Mouse (Mus musculus) neural tube, embryonic 11.5 days (tissue): Measurements from ENCODE around the gene Urad. TPM values are rescaled to one million over a fixed set of nuclear protein-coding genes. Genes with fewer than 3 reads are reported as not detected.

Experiments used
- ATAC-seq: fragments of 200-750 bp; cut with Nextera tagmentation; 2 replicates; pipeline ENCODE4 v1.8.0; 2017; ENCODE audit warnings: moderate number of reproducible peaks, mild to moderate bottlenecking, moderate TSS enrichment, moderate library complexity; ENCODE audit not compliant: insufficient read depth, low FRiP score, low TSS enrichment
- DNase-seq: peaks from one replicate; pipeline ENCODE4 v3.0.0-alpha.2; 2015; ENCODE audit warnings: low spot score
- H3K27ac ChIP-seq: fragments of 300-500 bp; sonication (generic); 2 replicates; pipeline ENCODE4 v1.5.1; 2014; ENCODE audit warnings: low read depth, mild to moderate bottlenecking, low read length
- H3K27me3 ChIP-seq: fragments of 300-500 bp; sonication (generic); 2 replicates; pipeline ENCODE4 v1.6.1; 2014; ENCODE audit warnings: mild to moderate bottlenecking, low read length, mixed read lengths; ENCODE audit not compliant: control insufficient read depth, insufficient read depth
- H3K36me3 ChIP-seq: fragments of 300-500 bp; sonication (generic); 2 replicates; pipeline ENCODE4 v1.6.1; 2014; ENCODE audit warnings: mild to moderate bottlenecking, low read length, moderate library complexity, mixed read lengths; ENCODE audit not compliant: control insufficient read depth, insufficient read depth
- H3K4me1 ChIP-seq: fragments of 300-500 bp; sonication (generic); 2 replicates; pipeline ENCODE4 v1.6.1; 2014; ENCODE audit warnings: low read length, mixed read lengths; ENCODE audit not compliant: control insufficient read depth, insufficient read depth
- H3K4me2 ChIP-seq: fragments of 300-500 bp; sonication (generic); 2 replicates; pipeline ENCODE4 v1.6.1; 2014; ENCODE audit warnings: low read depth, mild to moderate bottlenecking, moderate library complexity
- H3K4me3 ChIP-seq: fragments of 300-500 bp; sonication (generic); 2 replicates; pipeline ENCODE4 v1.5.1; 2014; ENCODE audit warnings: low read depth, low read length
- H3K9ac ChIP-seq: fragments of 300-500 bp; sonication (generic); 2 replicates; pipeline ENCODE4 v1.6.1; 2014; ENCODE audit warnings: mild to moderate bottlenecking, low read length
- H3K9me3 ChIP-seq: fragments of 300-500 bp; sonication (generic); 2 replicates; pipeline ENCODE4 v1.6.1; 2016; ENCODE audit warnings: low read length; ENCODE audit not compliant: control insufficient read depth
- WGBS: fragments of 180-500 bp; shearing (Covaris S2); extraction: QIAGEN DNeasy Blood & Tissue Kit; methylation state at CpG from one replicate; pipeline ENCODE4 v1.1.7; 2014; 5-methylcytosine and 5-hydroxymethylcytosine counted together
- polyA plus RNA-seq: library from polyadenylated mRNA; unstranded; fragments of >200 nt; fragmentation: Nextera tagmentation; extraction: Ambion mirVana; gene quantifications from 2 replicates; pipeline ENCODE4 v1.2.1, GENCODE M21; 2014

Urad gene
- polyA plus RNA-seq, 1 experiment from 2014 or later, result not detected

DNA sequence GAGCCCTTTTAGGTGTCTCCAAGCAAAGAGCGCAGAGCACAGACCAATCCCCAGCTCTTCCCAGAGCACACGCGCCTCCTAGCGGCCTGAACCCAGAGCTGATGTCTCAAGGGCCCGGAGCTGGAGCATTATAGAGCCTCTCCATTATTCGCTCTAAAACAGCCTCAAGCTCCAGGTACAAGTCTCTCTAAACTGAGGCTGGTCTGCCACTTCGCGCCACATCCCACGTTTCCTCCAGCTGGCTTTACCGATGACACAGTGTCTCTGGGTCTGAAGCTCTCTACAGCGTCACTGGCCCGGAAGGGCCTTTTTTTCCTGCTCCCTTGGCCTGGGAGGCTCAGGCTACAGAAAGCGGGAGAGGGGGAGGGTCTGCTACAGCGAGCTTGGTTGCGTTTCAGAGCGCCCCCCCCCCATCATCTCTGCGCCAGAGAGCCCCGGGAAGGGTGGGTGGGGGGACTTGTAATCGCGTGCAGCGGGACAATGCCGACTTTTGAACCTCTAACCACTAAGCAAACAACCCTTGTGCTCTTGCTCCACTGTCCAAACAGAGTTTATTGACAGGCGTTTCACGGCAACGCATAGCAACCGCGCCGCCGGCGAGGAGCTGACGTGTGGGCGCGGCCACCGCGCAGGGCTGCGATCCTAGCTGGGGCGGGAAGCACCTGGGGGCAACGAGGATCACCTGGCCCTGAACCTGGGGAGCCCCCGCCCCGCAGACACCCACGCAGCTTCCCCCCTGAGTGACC is 22.8 kb downstream of the Urad start:
- peak; percentile 72 for ATAC-seq
- no peaks in the 10 kb centered on the region; the same call in 1 of the 2 replicates for H3K4me1 ChIP-seq
- H3K4me3 ChIP-seq, result 0 out of 2 replicates have a peak overlapping the region, but pooled peaks have one; percentile 6
- no peaks in the 10 kb centered on the region for H3K36me3 ChIP-seq
- H3K9ac ChIP-seq, result no peak overlapping the region
- H3K27me3 ChIP-seq, result peaks cover 77% of the 10 kb centered on the region
- peak overlapping the region; percentile 37 for H3K4me2 ChIP-seq
- H3K9me3 ChIP-seq, result no peaks in the 10 kb centered on the region
- no peak overlapping the region for H3K27ac ChIP-seq
- DNase-seq, result peak; percentile 87
- under 1% methylated on average over 41 of the region's 41 CpGs for WGBS

DNA sequence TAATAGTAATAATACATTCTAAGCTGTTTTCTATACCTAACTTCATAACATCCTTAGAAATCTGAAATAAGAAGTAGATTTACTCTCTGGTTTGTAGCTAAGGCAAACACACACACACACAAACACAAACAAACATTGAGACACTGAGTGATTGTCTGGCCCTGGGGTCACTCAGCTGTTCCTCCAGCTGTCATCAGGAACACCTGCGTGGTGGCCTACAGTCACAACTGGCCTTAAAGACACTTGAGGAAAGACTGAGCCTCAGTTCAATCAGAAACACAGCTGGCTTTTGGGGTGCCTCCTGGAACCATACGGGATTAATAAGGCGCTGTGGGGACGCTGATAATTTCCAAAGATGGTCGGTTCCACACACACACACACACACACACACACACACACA is 25.0 kb downstream of the Urad start:
- Histone ChIP-seq H3K4me3 (no peak overlapping the region), H3K9me3 (no peaks in the 10 kb centered on the region), H3K36me3 (no peaks in the 10 kb centered on the region), H3K4me2 (no peak overlapping the region), H3K27ac (no peak overlapping the region), H3K27me3 (peaks cover 66% of the 10 kb centered on the region), H3K4me1 (no peaks in the 10 kb centered on the region; the same call in 1 of the 2 replicates), H3K9ac (no peak overlapping the region)
- no peak for DNase-seq
- 72% methylated on average over 5 of the region's 5 CpGs for WGBS
- no peak for ATAC-seq

DNA sequence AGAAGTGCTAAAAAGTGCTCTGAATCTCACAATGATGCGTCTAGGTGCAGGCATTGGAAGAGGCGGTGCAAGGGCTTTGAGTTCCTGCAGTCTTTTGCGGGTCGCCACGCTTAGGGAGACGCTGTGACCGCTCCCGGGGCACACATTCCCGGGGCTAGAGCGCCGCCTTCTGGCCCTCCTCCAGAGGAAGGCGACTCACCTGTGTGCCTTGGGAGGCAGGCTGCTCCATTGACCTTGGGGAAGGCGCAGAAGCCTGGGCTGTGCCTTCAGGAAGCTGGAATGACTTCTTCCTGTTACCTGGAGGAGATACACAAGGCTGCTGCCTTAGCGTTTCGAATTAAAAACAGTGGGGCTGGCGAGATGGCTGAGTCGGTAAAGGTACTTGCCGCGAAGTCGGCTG is 28.1 kb downstream of the Urad start:
- Histone ChIP-seq H3K27me3 (peaks cover 35% of the 10 kb centered on the region), H3K36me3 (no peaks in the 10 kb centered on the region), H3K4me1 (no peaks in the 10 kb centered on the region; the same call in 1 of the 2 replicates), H3K9ac (no peak overlapping the region), H3K9me3 (no peaks in the 10 kb centered on the region), H3K4me2 (no peak overlapping the region), H3K4me3 (no peak overlapping the region), H3K27ac (no peak overlapping the region)
- DNase-seq, result peak; percentile 61
- WGBS, result 24% methylated on average over 20 of the region's 20 CpGs
- no peak for ATAC-seq

DNA sequence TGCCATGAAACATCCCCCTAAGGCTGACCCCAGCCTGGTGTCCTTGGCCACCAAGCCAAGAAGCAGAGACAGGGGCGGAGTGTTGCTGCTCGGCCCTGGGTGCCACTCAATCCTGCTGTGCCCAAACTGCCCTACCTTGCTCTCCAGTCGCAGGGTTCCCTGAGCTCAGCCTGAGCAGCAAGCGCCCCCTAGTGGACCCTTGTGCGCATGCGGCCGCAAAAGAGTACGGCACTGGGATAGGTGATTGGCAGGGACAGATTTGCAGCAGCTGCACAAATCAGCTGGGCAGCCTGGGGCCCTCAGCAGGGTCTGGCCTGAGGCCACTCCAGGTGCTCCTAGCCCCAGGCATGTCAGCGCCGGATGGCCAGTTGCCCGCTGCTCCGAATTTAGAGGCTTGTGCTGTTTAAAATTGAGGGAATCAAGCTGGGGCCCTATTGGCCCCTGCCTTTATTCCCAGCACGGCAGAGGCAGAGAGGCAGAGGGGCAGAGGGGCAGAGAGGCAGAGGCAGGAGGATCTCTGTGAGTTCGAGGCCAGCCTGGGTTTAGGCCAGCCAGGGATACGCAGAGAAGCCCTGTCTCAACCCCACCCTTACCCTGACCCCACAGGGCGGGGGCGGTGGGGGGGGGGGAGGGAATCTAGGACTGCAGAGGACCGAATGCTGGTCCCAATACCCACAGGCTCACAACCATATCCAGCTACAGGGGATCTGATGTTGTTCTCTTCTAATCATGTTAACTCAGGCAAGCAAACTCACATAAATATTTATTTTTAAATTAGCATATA is 28.9 kb downstream of the Urad start:
- 20% methylated on average over 17 of the region's 18 CpGs for WGBS
- DNase-seq, result peak; percentile 87

DNA sequence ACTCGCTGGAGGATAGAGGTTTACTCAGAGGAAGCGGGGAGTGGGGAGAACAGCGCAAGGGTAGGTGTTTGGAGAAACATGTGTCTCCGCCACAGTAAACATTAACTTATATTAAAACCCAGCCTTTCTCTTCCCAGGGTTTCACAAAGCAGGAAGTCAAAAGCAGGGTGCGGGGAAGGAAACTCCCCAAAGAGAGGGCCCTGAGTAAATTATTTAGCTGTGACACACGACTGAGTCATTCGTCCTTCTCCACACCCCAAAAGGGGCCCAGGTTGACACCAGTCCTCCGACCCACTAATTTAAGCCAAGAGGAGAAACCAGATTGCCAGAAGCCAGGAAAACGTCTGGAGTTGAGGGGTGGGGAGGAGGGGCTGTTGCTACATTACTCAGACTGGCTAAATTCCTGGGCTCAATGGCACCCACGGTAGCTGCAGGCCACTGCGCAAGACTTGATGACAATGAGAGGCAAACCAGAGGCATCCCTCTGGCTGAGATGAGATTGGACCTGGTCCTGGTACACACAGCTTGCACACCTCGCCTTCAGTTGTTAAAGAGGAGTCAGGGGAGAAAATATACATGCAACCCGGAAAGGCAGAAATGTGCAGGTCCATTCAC is 29.6 kb downstream of the Urad start:
- Histone ChIP-seq H3K4me2 (no peak overlapping the region), H3K9ac (no peak overlapping the region), H3K9me3 (no peaks in the 10 kb centered on the region), H3K36me3 (no peaks in the 10 kb centered on the region), H3K27ac (no peak overlapping the region), H3K4me3 (no peak overlapping the region), H3K27me3 (peaks cover 23% of the 10 kb centered on the region), H3K4me1 (no peaks in the 10 kb centered on the region; the same call in 1 of the 2 replicates)
- DNase-seq (no peak), ATAC-seq (no peak)
- WGBS, result 45% methylated on average over 13 of the region's 13 CpGs

More for the DNA sequence above, 28.9 kb downstream of the Urad start:
- Histone ChIP-seq H3K9me3 (no peaks in the 10 kb centered on the region), H3K9ac (no peak overlapping the region), H3K27ac (no peak overlapping the region), H3K4me2 (no peak overlapping the region), H3K4me1 (no peaks in the 10 kb centered on the region; the same call in 1 of the 2 replicates), H3K36me3 (no peaks in the 10 kb centered on the region), H3K27me3 (peaks cover 28% of the 10 kb centered on the region), H3K4me3 (no peak overlapping the region)
- peak; percentile 80; the same call in 1 of the 2 replicates for ATAC-seq

DNA sequence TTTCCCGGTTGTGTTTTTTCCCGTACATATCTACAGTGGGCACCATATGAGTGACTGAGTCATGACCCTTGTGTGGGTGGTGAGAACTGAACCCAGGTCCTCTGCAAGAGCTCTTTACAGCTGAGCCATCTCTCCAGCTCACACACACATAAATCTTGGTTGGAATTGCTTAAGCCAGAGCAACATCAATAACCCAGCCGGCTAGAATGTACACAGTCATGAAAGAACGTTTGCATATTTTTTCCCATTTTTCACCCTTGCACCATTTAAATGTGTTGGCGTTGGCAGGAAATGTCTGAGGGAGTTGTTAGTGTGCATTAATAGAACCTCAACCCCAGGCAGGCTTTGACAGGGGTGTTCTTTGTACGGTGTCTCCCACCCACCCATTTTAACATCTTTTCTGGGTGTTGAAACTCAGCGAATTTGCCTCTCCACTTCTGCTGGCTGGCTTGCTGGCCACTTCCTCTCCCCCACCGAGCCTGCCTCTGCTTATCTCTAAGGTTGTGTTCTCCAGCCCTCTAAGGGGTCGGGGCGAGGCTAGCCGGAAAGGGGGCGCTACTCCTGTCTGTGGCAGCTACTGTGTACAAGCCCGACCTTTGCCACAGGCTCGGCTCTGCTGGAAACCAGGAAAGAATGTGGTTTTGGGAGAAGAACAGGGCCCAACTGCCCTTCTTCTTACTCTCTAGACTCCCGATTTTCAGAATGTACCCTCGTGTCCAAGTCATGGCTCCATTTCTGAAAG is 30.3 kb downstream of the Urad start:
- H3K9ac ChIP-seq, result no peak overlapping the region
- DNase-seq, result no peak
- peaks cover 22% of the 10 kb centered on the region for H3K27me3 ChIP-seq

DNA sequence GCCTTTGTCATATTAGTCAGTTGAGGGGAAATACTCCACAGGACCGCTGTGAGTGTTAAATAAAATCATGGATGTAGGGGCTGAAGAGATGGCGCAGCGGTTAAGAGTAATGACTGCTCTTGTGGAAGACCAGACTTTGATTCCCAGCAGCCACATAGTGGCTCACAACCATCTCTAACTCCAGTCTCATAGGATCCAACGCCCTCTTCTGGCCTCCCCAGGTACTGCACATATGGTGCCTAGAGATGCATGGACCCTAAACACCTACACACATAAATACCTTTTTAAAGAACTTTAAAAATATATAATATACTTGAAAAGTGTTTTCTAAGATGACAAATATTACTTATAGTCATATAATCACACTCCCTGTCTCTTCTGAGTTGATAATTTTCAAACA is 37.9 kb downstream of the Urad start:
- peaks cover 14% of the 10 kb centered on the region for H3K27me3 ChIP-seq
- no peak overlapping the region for H3K4me2 ChIP-seq
- no peak overlapping the region for H3K4me3 ChIP-seq
- no peak for ATAC-seq
- 73% methylated on average over 4 of the region's 4 CpGs for WGBS
- H3K9me3 ChIP-seq, result no peaks in the 10 kb centered on the region
- no peak overlapping the region for H3K9ac ChIP-seq
- H3K4me1 ChIP-seq, result no peaks in the 10 kb centered on the region
- H3K36me3 ChIP-seq, result no peaks in the 10 kb centered on the region
- no peak for DNase-seq
- H3K27ac ChIP-seq, result no peak overlapping the region

More for the DNA sequence above, 30.3 kb downstream of the Urad start:
- no peak overlapping the region for H3K4me2 ChIP-seq
- H3K4me1 ChIP-seq, result no peaks in the 10 kb centered on the region; the same call in 1 of the 2 replicates
- H3K27ac ChIP-seq, result no peak overlapping the region
- H3K4me3 ChIP-seq, result no peak overlapping the region
- no peaks in the 10 kb centered on the region for H3K36me3 ChIP-seq
- 43% methylated on average over 16 of the region's 16 CpGs for WGBS
- no peak for ATAC-seq
- no peaks in the 10 kb centered on the region for H3K9me3 ChIP-seq

DNA sequence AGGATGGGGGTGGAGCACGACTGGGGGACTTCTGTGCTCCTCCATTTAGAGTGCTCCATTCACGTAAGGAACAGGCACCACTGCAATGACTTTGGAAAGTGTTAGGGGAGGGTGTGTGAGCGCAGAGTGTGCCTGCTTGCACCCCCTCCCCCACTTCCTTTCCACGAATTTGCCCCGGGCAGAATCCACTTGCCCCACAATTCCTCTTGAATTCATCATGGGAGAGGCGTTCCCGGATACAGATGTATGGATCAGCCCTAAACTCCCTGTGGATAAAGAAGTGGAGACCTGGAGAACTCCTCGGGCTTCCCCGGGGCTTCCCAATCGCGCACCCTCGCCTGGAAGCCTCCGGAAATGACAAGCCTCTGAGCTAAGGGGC is 44.7 kb downstream of the Urad start:
- no peaks in the 10 kb centered on the region for H3K4me1 ChIP-seq
- DNase-seq, result no peak
- peaks cover 80% of the 10 kb centered on the region for H3K27me3 ChIP-seq
- H3K4me3 ChIP-seq, result no peak overlapping the region
- no peaks in the 10 kb centered on the region for H3K36me3 ChIP-seq
- H3K4me2 ChIP-seq, result no peak overlapping the region
- no peak overlapping the region for H3K27ac ChIP-seq
- H3K9me3 ChIP-seq, result no peaks in the 10 kb centered on the region
- no peak overlapping the region for H3K9ac ChIP-seq
- WGBS, result 0% methylated on average over 13 of the region's 13 CpGs
- no peak for ATAC-seq
